In genomic region chr3:137977629-137978041, GRCm38 (mm10) we compare ENCODE assay signal across 11 mouse cellular contexts. TPM values are rescaled to one million over a fixed set of nuclear protein-coding genes. Genes with fewer than 3 reads are reported as not detected.
DNase-seq lines count a peak whose midpoint lies in the region; ATAC-seq lines count a peak whose summit lies in the region.
"Had no signal": no experiment of that assay in that cellular context is flagged by ENCODE, and none has a peak within 500 bp of the region (broad histone marks: within the 10 kb centered on the region; RNA-seq: fewer than 3 reads in every experiment).

No protein-coding gene starts in this region.

- H3K4me2 ChIP-seq in kidney, embryonic 15.5 days = no peak overlapping the region
- no peak overlapping the region for H3K4me2 ChIP-seq in hindbrain, embryonic 15.5 days
- no peak overlapping the region for H3K4me2 ChIP-seq in midbrain, embryonic 14.5 days (ENCODE audit: low read length)

- H3K27ac ChIP-seq in kidney, embryonic 15.5 days = peak overlapping the region; percentile 77
- peak overlapping the region; percentile 64 for H3K27ac ChIP-seq in hindbrain, embryonic 15.5 days (replicated peaks)
- peak overlapping the region; percentile 38; the same call in 1 of the 2 replicates for H3K27ac ChIP-seq in midbrain, embryonic 14.5 days (replicated peaks; ENCODE audit: low read depth, low read length)

- no peak overlapping the region for H3K9ac ChIP-seq in kidney, embryonic 15.5 days
- no peak overlapping the region for H3K9ac ChIP-seq in hindbrain, embryonic 15.5 days
- no peak overlapping the region for H3K9ac ChIP-seq in midbrain, embryonic 14.5 days (replicated peaks; ENCODE audit: low read length)

- H3K36me3 ChIP-seq in kidney, embryonic 15.5 days = no peaks in the 10 kb centered on the region
- no peaks in the 10 kb centered on the region for H3K36me3 ChIP-seq in hindbrain, embryonic 15.5 days
- no peaks in the 10 kb centered on the region for H3K36me3 ChIP-seq in midbrain, embryonic 14.5 days (ENCODE audit: control insufficient read depth, insufficient read depth, low read length)

- H3K4me1 ChIP-seq in kidney, embryonic 15.5 days = peaks cover 30% of the 10 kb centered on the region
- H3K4me1 ChIP-seq in hindbrain, embryonic 15.5 days (replicated peaks) = peaks cover 11% of the 10 kb centered on the region
- H3K4me1 ChIP-seq in midbrain, embryonic 14.5 days (ENCODE audit: control insufficient read depth, insufficient read depth, low read length) = peaks cover 9% of the 10 kb centered on the region

- no peaks in the 10 kb centered on the region for H3K27me3 ChIP-seq in kidney, embryonic 15.5 days
- 0 out of 2 replicates have a peak, but pooled peaks cover 3% of the 10 kb centered on the region for H3K27me3 ChIP-seq in hindbrain, embryonic 15.5 days
- H3K27me3 ChIP-seq in midbrain, embryonic 14.5 days (ENCODE audit: control insufficient read depth, insufficient read depth, low read length) = no peaks in the 10 kb centered on the region

- no peak overlapping the region for H3K4me3 ChIP-seq in kidney, embryonic 15.5 days (replicated peaks)
- no peak overlapping the region for H3K4me3 ChIP-seq in hindbrain, embryonic 15.5 days
- no peak overlapping the region for H3K4me3 ChIP-seq in midbrain, embryonic 14.5 days (replicated peaks; ENCODE audit: low read depth, low read length)

- H3K9me3 ChIP-seq in kidney, embryonic 15.5 days (replicated peaks) = no peaks in the 10 kb centered on the region
- H3K9me3 ChIP-seq in hindbrain, embryonic 15.5 days = no peaks in the 10 kb centered on the region
- no peaks in the 10 kb centered on the region for H3K9me3 ChIP-seq in midbrain, embryonic 14.5 days (ENCODE audit: control insufficient read depth, low read length)

- 46% methylated on average over 6 of the region's 6 CpGs for WGBS in kidney, embryonic 15.5 days
- 19% methylated on average over 6 of the region's 6 CpGs for WGBS in hindbrain, embryonic 15.5 days
- WGBS in midbrain, embryonic 14.5 days = 21% methylated on average over 6 of the region's 6 CpGs

- ATAC-seq in kidney, embryonic 15.5 days (replicated peaks; ENCODE audit: low FRiP score) = peak; percentile 43; the same call in 1 of the 2 replicates
- ATAC-seq in common myeloid progenitor, adult 5-6 weeks (replicated peaks; ENCODE audit: low read depth, poor library complexity, severe bottlenecking) = 0 out of 2 replicates have a peak, but pooled peaks have one; percentile 1
- peak; percentile 72 for ATAC-seq in hindbrain, embryonic 15.5 days (ENCODE audit: low FRiP score, low read depth)
- no peak; the same call in 1 of the 2 replicates for ATAC-seq in midbrain, embryonic 14.5 days (ENCODE audit: low FRiP score, low TSS enrichment)
- no peak for ATAC-seq in granulocyte monocyte progenitor cell, adult 5-6 weeks (replicated peaks; ENCODE audit: poor library complexity, severe bottlenecking)
- ATAC-seq: lung, postnatal 0 days had no signal

- no peak for DNase-seq in kidney, postnatal 25 days
- no peak for DNase-seq in midbrain, embryonic 14.5 days
- no peak for DNase-seq in urinary bladder, postnatal 25 days (ENCODE audit: low spot score)
- DNase-seq in spleen, postnatal 4 days (ENCODE audit: low spot score in 2 of 2) = no peak
- DNase-seq: B cell, adult 2 months; cerebellum, adult 2 months had no signal

RNA-seq across cellular contexts. Expression of gene Dapp1, which starts 3.7 kb away (rescaled TPM):
- 9.2 and 9.8 TPM in 2 replicates for polyA plus RNA-seq in kidney, embryonic 15.5 days (2015; fragmentation: Nextera tagmentation; extraction: Ambion mirVana)
- 387 and 417 TPM in 2 replicates for total RNA-seq in common myeloid progenitor, adult 5-6 weeks (2017)
- polyA plus RNA-seq in hindbrain, embryonic 15.5 days (2015; fragmentation: Nextera tagmentation; extraction: Ambion mirVana) = 1.7 TPM in 2 replicates
- polyA plus RNA-seq in midbrain, embryonic 14.5 days (2014; fragmentation: Nextera tagmentation; extraction: Ambion mirVana) = 1.0 and 1.2 TPM in 2 replicates
- 116 and 120 TPM in 2 replicates for total RNA-seq in granulocyte monocyte progenitor cell, adult 5-6 weeks (2014; fragmentation: Nextera tagmentation)
- 125 and 126 TPM in 2 replicates for total RNA-seq in granulocyte monocyte progenitor cell, adult 5-6 weeks (2017)

RNA-seq across cellular contexts. Expression of gene Lamtor3, which starts 59.3 kb away (rescaled TPM):
- 111 and 113 TPM in 2 replicates for polyA plus RNA-seq in kidney, embryonic 15.5 days (2015; fragmentation: Nextera tagmentation; extraction: Ambion mirVana)
- total RNA-seq in common myeloid progenitor, adult 5-6 weeks (2017) = 56.7 and 70.8 TPM in 2 replicates
- 126 and 130 TPM in 2 replicates for polyA plus RNA-seq in hindbrain, embryonic 15.5 days (2015; fragmentation: Nextera tagmentation; extraction: Ambion mirVana)
- polyA plus RNA-seq in midbrain, embryonic 14.5 days (2014; fragmentation: Nextera tagmentation; extraction: Ambion mirVana) = 130 and 139 TPM in 2 replicates
- 62.4 and 76.7 TPM in 2 replicates for total RNA-seq in granulocyte monocyte progenitor cell, adult 5-6 weeks (2014; fragmentation: Nextera tagmentation)
- total RNA-seq in granulocyte monocyte progenitor cell, adult 5-6 weeks (2017) = 69.4 and 87.9 TPM in 2 replicates

Comparison
In these comparisons a context has a peak if more than half of its experiments do, and no peak if none do; other contexts are left out.
1. ATAC-seq: peak in kidney, embryonic 15.5 days (single experiment), common myeloid progenitor, adult 5-6 weeks (single experiment) and hindbrain, embryonic 15.5 days (single experiment); none in midbrain, embryonic 14.5 days (single experiment) and granulocyte monocyte progenitor cell, adult 5-6 weeks (single experiment).
2. Peak in every context shown above with its lines, with median percentiles within 50 percentile points of each other: H3K27ac ChIP-seq.